Mouse (Mus musculus): ENCODE results near the gene Kif23.

Gene Kif23

GRCm38 (mm10) chr9:61906912-61907311 is 39.7 kb downstream of the Kif23 start:
- peak; percentile 43 for DNase-seq (ENCODE audit: low spot score)

GRCm38 (mm10) chr9:61905576-61905975 is 41.0 kb downstream of the Kif23 start:
- no peak for DNase-seq (ENCODE audit: low spot score)

GRCm38 (mm10) chr9:61904201-61904600 is 42.4 kb downstream of the Kif23 start:
- peak; percentile 57 for DNase-seq (ENCODE audit: low spot score)

- peak; percentile 34 for DNase-seq (ENCODE audit: low spot score)
These were observed 44.1 kb downstream of the Kif23 start for GRCm38 (mm10) chr9:61902445-61902844.

- DNase-seq (ENCODE audit: low spot score): no peak
These were observed 45.0 kb downstream of the Kif23 start for GRCm38 (mm10) chr9:61901574-61901973.

GRCm38 (mm10) chr9:61899804-61900203 is 46.8 kb downstream of the Kif23 start:
- DNase-seq (ENCODE audit: low spot score): peak; percentile 82

GRCm38 (mm10) chr9:61898401-61898800 is 48.2 kb downstream of the Kif23 start:
- peak; percentile 77 for DNase-seq (ENCODE audit: low spot score)

GRCm38 (mm10) chr9:61895014-61895413 is 51.6 kb downstream of the Kif23 start:
- peak; percentile 49 for DNase-seq (ENCODE audit: low spot score)

- DNase-seq (ENCODE audit: low spot score): no peak
These were observed 56.7 kb downstream of the Kif23 start for GRCm38 (mm10) chr9:61889855-61890254.

GRCm38 (mm10) chr9:61887661-61888379 is 58.8 kb downstream of the Kif23 start:
- DNase-seq (ENCODE audit: low spot score): no peak

GRCm38 (mm10) chr9:61885964-61886363 is 60.6 kb downstream of the Kif23 start:
- DNase-seq (ENCODE audit: low spot score): no peak

- DNase-seq (ENCODE audit: low spot score): no peak
These were observed 61.6 kb downstream of the Kif23 start for GRCm38 (mm10) chr9:61884936-61885335.

GRCm38 (mm10) chr9:61884375-61884774 is 62.2 kb downstream of the Kif23 start:
- no peak for DNase-seq (ENCODE audit: low spot score)

GRCm38 (mm10) chr9:61882179-61882578 is 64.4 kb downstream of the Kif23 start:
- no peak for DNase-seq (ENCODE audit: low spot score)

GRCm38 (mm10) chr9:61878889-61879288 is 67.7 kb downstream of the Kif23 start:
- peak; percentile 52 for DNase-seq (ENCODE audit: low spot score)

GRCm38 (mm10) chr9:61877373-61878112 is 69.0 kb downstream of the Kif23 start:
- no peak for DNase-seq (ENCODE audit: low spot score)

- DNase-seq (ENCODE audit: low spot score): no peak
These were observed 73.2 kb downstream of the Kif23 start for GRCm38 (mm10) chr9:61873325-61873724.

GRCm38 (mm10) chr9:61872246-61872941 is 74.2 kb downstream of the Kif23 start:
- no peak for DNase-seq (ENCODE audit: low spot score)

GRCm38 (mm10) chr9:61871839-61872238 is 74.7 kb downstream of the Kif23 start:
- no peak for DNase-seq (ENCODE audit: low spot score)

GRCm38 (mm10) chr9:61867659-61868058 is 78.9 kb downstream of the Kif23 start:
- no peak for DNase-seq (ENCODE audit: low spot score)

Data from lung, postnatal 25 days (tissue).